In the genomic region with DNA sequence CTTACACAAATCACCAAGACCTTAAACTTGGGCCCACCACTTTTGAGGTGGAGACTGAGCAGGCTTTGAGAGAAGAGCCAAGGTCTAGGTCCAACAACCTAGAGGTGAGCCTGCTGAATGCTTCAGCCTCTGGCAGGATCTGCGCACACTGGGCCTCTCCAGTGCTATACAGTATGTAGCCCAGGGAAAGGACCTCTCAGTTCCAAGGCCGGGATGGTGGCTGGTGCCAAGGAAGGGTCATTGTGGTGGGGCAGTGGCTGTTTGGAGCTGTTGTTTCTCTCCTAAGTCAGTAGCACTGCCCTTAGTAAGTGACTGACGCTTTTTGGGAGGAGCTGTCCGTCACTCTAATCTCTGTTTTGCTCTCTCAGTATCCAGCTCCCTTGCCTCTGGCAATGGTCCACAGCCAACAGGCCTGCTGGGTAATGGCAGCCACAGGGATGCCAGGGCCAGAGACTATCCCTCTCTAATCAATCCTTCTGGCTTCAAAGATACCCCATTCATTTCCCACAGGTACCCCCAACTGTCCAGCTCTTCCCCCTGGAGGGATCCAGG, we compare ENCODE assay signal across 10 mouse cellular contexts.
A peak's percentile ranks its signal among the peaks of the same experiment; 100 is the strongest.
DNase-seq lines count a peak whose midpoint lies in the region; ATAC-seq and TF ChIP-seq lines count a peak whose summit lies in the region.
"Had no signal": no experiment of that assay in that cellular context is flagged by ENCODE, and none has a peak within 500 bp of the region (broad histone marks: within the 10 kb centered on the region; RNA-seq: fewer than 3 reads in every experiment).

No protein-coding gene starts in this region.

- intact Hi-C loops in gastrocnemius, adult 2 months (cut with DNase I), result no loop called here

- H3K27me3 ChIP-seq in kidney, embryonic 15.5 days, result no peaks in the 10 kb centered on the region
- H3K27me3 ChIP-seq in heart, embryonic 14.5 days (ENCODE audit: control insufficient read depth, insufficient read depth, low read length), result no peaks in the 10 kb centered on the region
- H3K27me3 ChIP-seq in midbrain, embryonic 13.5 days, result no peaks in the 10 kb centered on the region

- no peak for TF ChIP-seq POLR2A in brain, embryonic 14.5 days (IDR thresholded peaks at IDR 0.05; ENCODE audit: borderline replicate concordance, extremely low read depth, insufficient read depth, insufficient read length, poor library complexity, severe bottlenecking)

- DNase-seq in kidney, postnatal 14 days, result no peak
- peak; percentile 80 for DNase-seq in brain, embryonic 14.5 days (ENCODE audit: low read depth)
- DNase-seq in gastrocnemius, adult 2 months, result no peak
- no peak for DNase-seq in thymus, postnatal 10 days (ENCODE audit: low spot score in 2 of 2)
- no peak for DNase-seq in T-cell, adult 2 months (ENCODE audit: low spot score)
- DNase-seq: kidney, adult 8-10 months; thymus, postnatal 25 days had no signal

- no peak for ATAC-seq in kidney, embryonic 15.5 days (replicated peaks; ENCODE audit: low FRiP score)
- ATAC-seq in heart, embryonic 14.5 days (ENCODE audit: insufficient number of reproducible peaks, insufficient read depth, low FRiP score, low read depth), result no peak
- ATAC-seq in midbrain, embryonic 13.5 days, result peak; percentile 21; the same call in 1 of the 2 replicates

- H3K9ac ChIP-seq in kidney, embryonic 15.5 days, result no peak overlapping the region
- H3K9ac ChIP-seq in heart, embryonic 14.5 days (ENCODE audit: low read length), result no peak overlapping the region
- H3K9ac ChIP-seq in midbrain, embryonic 13.5 days (replicated peaks), result no peak overlapping the region

- H3K4me2 ChIP-seq in kidney, embryonic 15.5 days, result no peak overlapping the region
- no peak overlapping the region for H3K4me2 ChIP-seq in heart, embryonic 14.5 days (ENCODE audit: low read length)
- H3K4me2 ChIP-seq in midbrain, embryonic 13.5 days (replicated peaks), result no peak overlapping the region

- no peaks in the 10 kb centered on the region for H3K9me3 ChIP-seq in kidney, embryonic 15.5 days (replicated peaks)
- no peaks in the 10 kb centered on the region for H3K9me3 ChIP-seq in heart, embryonic 14.5 days (ENCODE audit: control insufficient read depth, low read length)
- no peaks in the 10 kb centered on the region for H3K9me3 ChIP-seq in midbrain, embryonic 13.5 days

- H3K4me3 ChIP-seq in kidney, embryonic 15.5 days (replicated peaks), result no peak overlapping the region
- no peak overlapping the region for H3K4me3 ChIP-seq in heart, embryonic 14.5 days (ENCODE audit: control insufficient read depth in 1 of 2, insufficient read depth in 1 of 2, low read depth in 1 of 2, low read length in 2 of 2)
- no peak overlapping the region for H3K4me3 ChIP-seq in midbrain, embryonic 13.5 days (replicated peaks)
- H3K4me3 ChIP-seq in gastrocnemius, adult 2 months, result no peak overlapping the region

- 0 out of 2 replicates have a peak overlapping the region, but pooled peaks have one; percentile 6 for H3K27ac ChIP-seq in kidney, embryonic 15.5 days
- peak overlapping the region; percentile 63 to 82 for H3K27ac ChIP-seq in heart, embryonic 14.5 days (replicated peaks in 1 of 2; ENCODE audit: control insufficient read depth in 1 of 2, insufficient read depth in 1 of 2, low read depth in 2 of 2, low read length in 2 of 2)
- H3K27ac ChIP-seq in midbrain, embryonic 13.5 days, result peak overlapping the region; percentile 56
- no peak overlapping the region for H3K27ac ChIP-seq in gastrocnemius, adult 2 months

- WGBS in kidney, embryonic 15.5 days, result 73% methylated on average over 4 of the region's 4 CpGs
- 45% methylated on average over 4 of the region's 4 CpGs for WGBS in heart, embryonic 14.5 days
- 58% methylated on average over 4 of the region's 4 CpGs for WGBS in midbrain, embryonic 13.5 days

- peaks cover 31% of the 10 kb centered on the region for H3K36me3 ChIP-seq in kidney, embryonic 15.5 days
- H3K36me3 ChIP-seq in heart, embryonic 14.5 days (ENCODE audit: control insufficient read depth, insufficient read depth, low read length), result peaks cover 17% of the 10 kb centered on the region; the same call in 1 of the 2 replicates
- H3K36me3 ChIP-seq in midbrain, embryonic 13.5 days, result peaks cover 3% of the 10 kb centered on the region; the same call in 1 of the 2 replicates

- TF ChIP-seq CTCF in brain, embryonic 14.5 days (IDR thresholded peaks at IDR 0.05; ENCODE audit: borderline replicate concordance, extremely low read depth, insufficient read depth, insufficient read length), result no peak
- no peak for TF ChIP-seq CTCF in gastrocnemius, adult 2 months (IDR thresholded peaks at IDR 0.05)

- peaks cover 52% of the 10 kb centered on the region for H3K4me1 ChIP-seq in kidney, embryonic 15.5 days
- H3K4me1 ChIP-seq in heart, embryonic 14.5 days (ENCODE audit: control insufficient read depth in 2 of 2, insufficient read depth in 2 of 2, low read length in 2 of 2), result peaks cover 38 to 69% of the 10 kb centered on the region in 2 experiments
- peaks cover 78% of the 10 kb centered on the region for H3K4me1 ChIP-seq in midbrain, embryonic 13.5 days (replicated peaks)
